Mouse (Mus musculus): Measurements from ENCODE around the gene Snrpe.

Snrpe gene

DNA sequence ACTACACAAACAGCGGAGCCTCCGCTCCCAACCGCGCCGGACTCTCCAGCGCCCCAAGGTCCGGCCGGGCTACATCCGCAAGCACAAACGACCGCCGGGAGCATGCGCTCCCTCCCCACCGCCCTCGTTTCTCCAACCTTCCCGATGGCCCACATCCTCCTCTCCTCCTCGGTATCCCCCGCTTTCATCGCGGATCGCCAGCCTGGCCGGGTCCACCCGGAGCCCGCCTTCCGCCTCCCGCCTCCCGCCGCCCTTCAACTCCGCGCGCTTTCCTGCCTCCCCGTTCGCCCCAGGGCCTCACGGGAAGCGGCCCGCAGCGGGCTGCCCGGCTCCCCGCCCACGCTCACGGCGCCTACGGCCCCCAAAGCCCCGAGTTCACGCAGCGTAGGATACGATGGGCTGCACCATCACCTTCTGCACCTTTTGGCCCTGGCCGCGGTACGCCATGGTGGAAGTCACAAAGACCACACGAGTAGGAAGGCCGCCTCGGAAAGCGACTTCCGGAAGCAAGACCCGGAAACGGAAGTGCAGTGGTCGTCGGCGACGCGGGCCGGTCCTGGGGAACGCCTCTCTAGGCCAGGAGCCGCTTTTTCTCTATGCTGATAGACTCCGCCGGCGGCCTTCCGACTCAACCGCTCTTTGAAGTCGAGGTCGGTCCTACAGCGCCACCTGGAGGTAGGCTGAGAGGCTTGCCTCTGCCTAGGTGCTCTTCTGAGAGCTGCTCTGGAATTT, at the start of gene Snrpe:
TSS of gene Snrpe (minus strand) at position 521 of the 732 bp plus-strand sequence.
- DNase-seq (ENCODE audit: low read depth, low spot score) = peak; percentile 98

DNA sequence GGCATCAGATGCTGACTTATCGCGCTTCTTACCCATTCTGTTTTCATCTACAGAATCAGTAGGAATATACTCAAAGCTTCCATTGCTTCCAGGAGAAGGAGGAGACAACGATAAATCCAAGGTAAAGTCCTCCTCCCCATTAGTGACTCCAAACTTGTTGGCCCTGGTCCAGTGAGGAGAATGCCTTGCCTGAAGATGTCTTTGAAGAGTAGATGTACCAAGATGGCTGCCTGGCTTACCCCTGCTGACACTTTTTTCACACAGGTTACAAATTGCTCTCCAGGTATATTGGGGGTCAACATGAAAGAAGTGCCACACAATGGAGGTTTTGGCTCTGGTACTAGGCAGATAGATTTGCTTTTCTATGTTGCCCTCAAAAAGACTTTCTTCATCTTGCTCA, 48.8 kb upstream of the Snrpe start:
- DNase-seq (ENCODE audit: low read depth, low spot score) = no peak

DNA sequence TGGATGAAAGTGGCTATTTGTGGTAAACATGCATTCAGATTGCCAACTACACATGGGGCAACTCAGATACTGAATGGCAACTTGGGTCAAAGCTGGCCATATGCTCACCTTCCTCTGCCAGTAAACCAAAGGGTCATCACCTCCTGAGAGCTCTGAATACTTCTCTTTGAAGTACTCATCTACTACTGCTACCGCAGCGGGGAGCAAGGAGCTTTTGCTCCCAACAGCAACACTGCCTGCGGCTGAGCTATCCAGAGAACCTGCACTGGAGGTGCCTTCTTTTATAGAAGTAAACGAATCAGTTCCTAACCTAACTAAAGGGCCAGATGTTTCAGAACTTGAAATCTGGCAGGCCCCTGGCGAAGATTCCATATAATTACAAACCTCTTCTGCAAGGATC, 46.7 kb upstream of the Snrpe start:
- DNase-seq (ENCODE audit: low read depth, low spot score) = no peak

DNA sequence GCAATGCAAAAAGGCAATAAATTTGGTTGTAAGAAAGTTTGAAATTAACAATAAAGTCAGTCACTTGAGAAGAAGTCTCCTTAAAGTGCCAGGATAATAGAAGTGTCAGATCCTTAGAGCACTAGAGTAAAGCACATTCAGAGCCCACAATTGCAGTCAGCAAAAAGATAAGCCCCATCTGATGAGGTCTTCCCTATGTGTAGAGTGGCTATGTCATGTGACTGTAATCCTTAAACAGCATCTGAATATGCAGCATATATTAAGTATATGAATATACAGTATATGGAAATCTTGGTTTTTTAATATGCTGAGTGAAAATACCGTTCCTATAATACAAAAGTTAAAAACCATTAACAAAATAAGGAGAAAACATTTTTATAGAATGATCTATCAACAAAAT, 42.9 kb upstream of the Snrpe start:
- no peak for DNase-seq (ENCODE audit: low read depth, low spot score)

DNA sequence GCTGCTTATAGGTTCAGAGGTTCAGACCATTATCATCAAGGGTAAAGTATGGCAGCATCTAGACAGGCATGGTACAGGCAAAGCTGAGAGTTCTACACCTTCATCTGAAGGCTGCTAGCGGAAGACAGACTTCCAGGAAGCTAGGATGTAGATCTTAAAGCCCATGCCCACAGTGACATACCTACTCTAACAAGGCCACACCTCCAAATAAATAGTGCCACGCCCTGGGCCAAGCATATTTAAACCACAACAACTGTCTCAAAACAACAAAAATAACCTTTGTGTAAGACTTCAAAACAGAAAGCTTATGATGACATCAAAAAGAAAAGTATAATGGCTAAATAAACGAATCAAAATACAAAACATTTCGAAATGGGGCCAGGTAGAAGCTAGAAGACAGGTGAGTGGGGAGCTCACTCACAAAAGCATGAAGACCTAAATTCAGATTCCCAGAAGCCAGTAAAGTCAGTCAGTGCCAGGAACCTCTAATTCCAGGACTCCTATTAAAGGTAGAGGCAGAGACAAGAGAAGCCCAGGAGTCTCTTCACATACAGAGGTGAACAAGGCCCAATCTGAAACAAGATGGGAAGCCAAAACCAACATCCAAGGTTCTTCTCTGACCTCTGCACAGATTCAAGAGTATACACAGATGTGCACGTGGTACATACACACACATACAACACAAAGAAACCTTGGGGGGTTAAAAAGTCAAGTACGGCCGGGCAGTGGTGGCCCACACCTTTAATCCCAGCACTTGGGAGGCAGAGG, 40.4 kb upstream of the Snrpe start:
- DNase-seq (ENCODE audit: low read depth, low spot score) = peak; percentile 11

DNA sequence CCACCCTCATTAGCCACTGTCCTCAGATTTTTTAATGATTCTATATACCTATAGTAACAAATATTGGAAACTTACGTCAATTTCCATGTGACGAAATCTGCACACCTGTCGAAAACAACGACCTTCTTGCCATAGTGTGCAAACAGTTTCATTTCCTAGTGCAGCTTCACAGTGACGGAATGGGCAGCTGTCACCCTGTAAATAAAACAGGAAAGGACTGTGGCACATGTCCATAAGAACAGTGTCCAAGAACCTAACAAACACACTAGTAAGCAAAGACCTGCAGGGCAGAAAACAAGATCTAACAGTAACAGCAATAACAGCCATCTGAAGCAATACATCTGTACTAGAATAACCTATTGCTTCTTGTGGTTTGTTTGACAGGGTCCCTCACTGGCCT, 35.6 kb upstream of the Snrpe start:
- DNase-seq (ENCODE audit: low read depth, low spot score) = no peak

DNA sequence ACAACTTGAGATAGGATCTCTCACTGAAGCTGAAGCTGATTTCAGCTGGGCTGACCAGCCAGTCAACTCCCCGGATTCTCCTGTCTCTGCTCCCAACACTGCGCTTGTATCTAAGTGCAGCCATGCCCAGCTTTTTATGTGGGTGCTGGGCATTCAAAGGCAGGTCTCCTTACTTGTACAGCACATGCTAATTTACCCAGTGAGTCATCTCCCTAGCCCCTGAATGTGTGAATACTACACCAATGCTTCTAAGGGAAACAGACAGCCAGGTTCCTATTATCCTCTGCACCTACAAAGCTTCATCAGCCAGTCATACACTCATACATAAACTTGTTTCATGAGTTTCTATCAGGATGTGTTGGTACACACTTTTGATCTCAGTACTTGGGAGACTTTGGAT, 31.1 kb upstream of the Snrpe start:
- DNase-seq (ENCODE audit: low read depth, low spot score) = no peak

DNA sequence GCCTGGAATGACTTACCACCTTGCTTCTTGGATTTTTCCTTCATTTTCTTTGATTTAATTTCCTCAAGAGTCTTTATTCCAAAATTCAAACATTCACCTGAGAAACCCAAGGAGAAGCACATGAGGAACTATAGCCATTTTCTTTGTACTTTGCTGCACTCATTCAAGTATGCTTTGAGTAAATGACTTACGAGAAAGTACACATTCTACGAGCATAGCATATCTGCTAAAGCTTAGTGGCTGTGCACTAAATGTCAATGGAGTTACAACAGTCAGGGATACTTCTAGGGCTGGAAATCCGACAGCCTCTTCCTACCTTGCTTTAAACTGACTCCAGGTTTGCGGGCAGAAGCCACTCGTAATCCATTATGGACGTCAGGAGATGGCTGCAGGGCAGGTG, 28.4 kb upstream of the Snrpe start:
- no peak for DNase-seq (ENCODE audit: low read depth, low spot score)

DNA sequence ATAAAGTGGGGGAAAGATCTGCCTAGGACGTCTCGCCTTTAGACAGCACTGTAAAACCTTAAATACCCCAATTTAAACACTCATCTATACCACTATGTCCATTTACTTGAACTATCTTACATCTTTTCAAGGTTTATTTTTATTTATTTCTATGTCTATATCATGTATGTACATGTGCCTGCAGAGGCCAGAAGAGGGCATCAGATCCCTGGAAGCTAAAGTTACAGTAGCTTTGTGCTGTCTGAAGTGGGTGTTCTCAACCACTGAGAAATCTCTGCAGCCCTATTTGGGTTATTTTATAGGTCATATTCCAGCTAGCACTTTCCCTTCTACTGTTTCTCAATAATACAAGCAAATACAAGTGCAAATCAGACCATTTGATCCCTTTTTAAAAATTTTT, 22.1 kb upstream of the Snrpe start:
- no peak for DNase-seq (ENCODE audit: low read depth, low spot score)

DNA sequence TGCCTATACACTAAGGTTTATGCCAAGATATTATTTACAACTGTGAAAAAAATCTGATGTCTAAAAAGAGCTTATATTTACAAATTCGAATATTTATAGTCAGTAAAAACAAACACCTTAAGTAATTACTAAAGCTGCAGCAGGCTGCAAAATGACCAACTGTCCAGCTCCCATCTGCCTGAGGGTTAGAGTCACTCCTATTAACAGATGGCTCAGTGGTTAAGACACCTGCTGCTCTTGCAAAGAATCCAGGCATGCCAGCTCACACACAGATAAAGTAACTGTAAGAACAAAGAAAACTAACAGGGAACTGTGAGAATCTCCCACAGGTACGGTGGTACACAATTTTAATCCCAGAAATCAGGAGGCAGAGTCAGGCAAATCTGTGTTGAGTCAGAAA, 15.0 kb upstream of the Snrpe start:
- no peak for DNase-seq (ENCODE audit: low read depth, low spot score)

DNA sequence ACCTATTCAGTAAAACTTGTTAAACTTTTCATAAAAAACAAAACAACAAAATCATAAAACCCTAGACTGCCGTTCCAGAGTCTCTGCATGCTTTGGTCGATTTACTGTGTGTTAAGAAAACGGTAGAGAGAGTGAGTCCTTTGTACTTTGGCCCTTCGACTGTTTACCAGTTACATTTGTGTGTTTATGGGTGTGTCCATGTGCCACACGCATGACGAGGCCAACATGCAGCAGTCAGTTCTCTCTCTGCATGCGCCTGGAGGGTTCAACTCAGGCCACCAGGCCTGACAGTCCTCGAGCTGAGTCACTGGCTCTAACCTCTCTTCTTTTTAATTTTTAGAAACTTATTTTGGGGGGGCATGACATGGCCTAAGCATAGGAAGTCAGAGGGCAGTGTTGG, 8.2 kb upstream of the Snrpe start:
- no peak for DNase-seq (ENCODE audit: low read depth, low spot score)

DNA sequence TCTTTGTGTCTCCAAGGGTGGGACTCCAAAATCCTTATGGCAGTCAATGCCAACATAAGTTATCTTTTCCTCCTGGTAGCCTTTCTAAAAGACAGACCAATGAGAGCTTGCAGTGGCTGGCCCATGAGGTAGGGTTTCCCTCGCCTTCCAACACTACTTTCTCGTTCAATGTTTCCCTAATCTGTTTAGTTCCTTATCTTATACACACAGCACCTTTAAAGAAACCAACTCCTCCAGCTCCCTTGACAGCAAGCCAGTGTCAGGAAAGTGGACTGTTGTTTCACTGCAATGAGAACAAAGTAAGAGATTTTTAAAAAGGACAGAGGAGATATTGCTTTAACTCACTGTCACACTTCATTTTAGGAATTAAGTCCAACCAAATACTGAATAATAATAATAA, 7.8 kb upstream of the Snrpe start:
- DNase-seq (ENCODE audit: low read depth, low spot score) = no peak

DNA sequence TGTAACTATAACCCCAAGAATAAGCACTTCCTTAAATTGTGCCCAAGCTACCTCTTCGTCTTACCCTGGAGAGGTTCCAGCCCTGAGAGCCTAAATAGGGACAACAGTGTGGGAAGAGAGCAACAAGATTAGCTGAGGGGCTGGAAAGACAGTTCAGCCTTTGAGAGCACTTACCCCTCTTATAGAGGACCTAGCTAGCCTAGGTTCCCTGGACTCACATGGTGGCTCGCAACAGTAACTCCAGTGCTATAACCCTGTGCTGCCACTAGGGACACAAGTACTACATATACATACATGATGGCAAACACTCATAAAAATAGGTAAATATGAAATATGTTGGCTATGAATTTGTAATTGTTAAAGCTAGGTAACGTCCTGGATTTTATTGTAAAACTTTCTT, 3.7 kb upstream of the Snrpe start:
- DNase-seq (ENCODE audit: low read depth, low spot score) = peak; percentile 30

DNA sequence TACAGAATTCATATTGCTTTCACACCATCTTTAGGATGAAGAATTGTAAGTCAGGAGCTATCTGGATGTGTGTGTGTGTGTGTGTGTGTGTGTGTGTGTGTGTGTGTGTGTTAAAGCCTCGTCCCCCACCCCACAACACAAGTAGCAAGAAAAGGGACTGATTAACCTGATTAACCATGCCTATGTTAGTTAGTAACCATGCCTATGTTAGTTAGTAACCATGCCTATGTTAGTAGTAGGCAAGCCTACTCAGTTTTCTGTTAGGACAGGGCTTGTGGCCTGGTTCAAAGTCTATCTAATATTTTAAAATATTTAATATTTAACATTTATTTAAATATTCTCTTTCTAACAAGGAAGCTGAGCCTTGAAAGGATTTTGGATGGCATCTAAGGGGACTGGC, 1.3 kb upstream of the Snrpe start:
- no peak for DNase-seq (ENCODE audit: low read depth, low spot score)

DNA sequence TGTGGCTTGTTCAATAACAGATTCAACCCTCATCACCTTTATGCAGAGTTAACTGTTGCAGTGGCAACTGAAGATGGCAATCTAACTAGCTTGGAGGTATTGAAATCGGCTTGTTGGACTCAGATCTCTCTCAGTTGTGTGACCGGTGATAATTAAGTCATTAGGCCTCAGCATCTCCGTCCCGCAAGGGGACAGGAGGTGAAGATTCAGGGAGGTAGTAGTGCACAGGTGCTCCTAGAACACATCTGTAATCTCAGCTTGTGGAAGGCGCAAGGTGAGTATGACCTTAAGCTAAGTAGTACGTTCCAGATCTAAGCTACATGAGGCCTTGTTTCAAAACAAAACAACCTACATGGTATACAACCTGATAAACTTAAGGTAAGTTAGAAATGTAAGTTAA, 510 bp upstream of the Snrpe start:
- DNase-seq (ENCODE audit: low read depth, low spot score) = no peak

DNA sequence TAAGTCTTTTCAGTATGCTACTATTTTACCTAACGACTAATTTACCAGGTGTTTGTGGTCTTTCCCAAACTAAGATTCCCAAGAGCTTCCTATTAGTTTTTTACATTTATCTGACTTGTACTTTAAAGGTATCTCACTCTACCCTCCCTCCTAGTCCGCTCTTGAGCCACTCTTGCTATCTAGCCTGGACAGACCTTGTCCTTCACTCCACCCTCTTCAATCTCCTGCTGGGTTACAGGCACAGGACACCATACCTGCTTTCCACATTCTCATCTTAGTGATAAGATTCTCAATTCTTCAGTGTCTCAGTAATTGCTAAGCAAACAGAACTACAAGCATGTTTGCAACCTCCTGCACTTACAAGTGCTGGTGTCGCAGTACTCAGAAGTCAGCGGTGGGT, 6.9 kb downstream of the Snrpe start:
- no peak for DNase-seq (ENCODE audit: low read depth, low spot score)

DNA sequence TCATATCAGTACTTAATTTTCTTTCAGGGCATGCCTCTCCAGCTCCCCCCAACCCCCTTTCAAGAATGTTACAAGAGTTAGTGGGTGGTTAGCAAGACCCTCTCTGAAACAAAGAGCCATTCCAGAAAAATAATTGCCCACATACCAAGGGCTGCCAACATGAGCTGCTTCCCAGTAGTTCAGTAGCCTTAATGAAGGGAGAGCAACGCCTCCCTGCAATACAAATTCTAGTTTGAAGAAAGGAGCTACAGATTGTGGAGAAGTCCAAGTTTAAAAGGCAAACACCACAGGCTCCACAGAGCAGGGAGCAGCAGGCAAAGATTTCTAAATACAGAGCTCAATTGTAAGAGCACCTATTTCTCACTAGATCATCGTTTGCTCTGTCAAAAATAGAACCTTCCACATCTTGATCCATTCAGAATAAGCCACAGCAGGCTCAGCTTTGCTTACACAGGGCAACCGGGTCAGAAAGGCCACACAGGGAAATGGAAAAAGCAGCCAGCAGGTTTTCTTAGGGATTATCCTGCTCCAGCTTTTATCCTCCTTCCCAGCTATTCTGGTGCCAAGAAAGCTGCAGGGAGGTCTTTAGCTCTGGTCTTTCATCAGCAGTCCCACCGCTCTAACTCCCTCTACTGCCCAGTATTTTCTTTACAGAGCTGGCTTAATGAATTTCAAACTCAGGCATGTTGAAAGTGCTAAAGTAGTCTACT, 13.6 kb downstream of the Snrpe start:
- no peak for DNase-seq (ENCODE audit: low read depth, low spot score)

DNA sequence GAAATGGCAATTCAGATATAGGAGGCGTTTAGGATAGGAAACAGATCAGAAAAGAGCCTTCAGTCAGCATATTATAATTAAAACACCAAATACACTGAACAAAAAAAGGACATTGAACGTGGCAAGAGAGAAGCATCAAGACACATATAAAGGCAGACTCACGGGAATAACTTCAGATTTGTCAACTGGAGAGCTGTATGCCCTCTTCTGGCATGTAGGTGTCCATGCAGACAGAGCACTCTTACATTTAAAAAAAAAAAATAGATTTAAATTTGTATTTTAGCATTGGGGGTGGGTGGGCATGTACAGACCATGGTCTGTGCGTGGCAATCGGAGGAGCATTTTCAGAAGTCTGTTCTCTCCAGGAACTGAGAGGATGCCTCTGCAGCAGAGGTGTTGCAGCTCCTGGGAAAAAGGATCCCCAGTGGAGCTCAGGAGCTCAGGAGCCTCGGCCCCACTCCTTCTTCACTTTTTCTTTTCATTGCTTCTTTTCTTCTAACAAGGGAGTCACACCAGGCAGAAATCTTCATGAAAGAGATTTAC, 24.0 kb downstream of the Snrpe start:
- no peak for DNase-seq (ENCODE audit: low read depth, low spot score)

DNA sequence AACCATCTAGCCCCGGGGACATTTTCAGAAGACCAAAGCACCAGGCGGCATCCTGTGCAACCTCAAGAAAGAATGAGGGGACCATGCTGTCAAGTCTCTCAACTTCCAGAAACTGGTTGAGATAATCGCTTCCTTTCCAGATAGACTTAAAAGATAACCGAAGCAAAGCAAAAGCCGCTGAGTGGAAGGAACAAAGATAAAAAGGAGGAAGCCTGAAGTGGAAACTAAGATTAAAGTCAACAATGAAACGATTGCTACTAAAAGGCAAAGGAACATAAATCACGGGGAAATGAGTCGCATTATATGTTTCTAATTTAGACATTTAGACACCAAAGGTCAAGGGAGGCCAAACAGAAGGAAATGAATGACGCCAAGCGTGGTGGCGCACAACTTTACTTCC, 38.8 kb downstream of the Snrpe start:
- peak; percentile 30 for DNase-seq (ENCODE audit: low read depth, low spot score)

Measured in CD4-positive helper T cell, adult 2 months (primary cell).